Mouse (Mus musculus): ENCODE data around the gene Ssc5d. TPM values are rescaled to one million over a fixed set of nuclear protein-coding genes. Genes with fewer than 3 reads are reported as not detected.

Gene Ssc5d
- polyA plus RNA-seq, 1 experiment: 2.9 TPM

- WGBS: 14% methylated on average over 9 of the region's 9 CpGs
- peak; percentile 65 for DNase-seq (ENCODE audit: low read depth, low spot score)
Measured at GRCm38 (mm10) chr7:4940068-4940479, 14.5 kb downstream of the Ssc5d start.

GRCm38 (mm10) chr7:4942673-4943072, 17.1 kb downstream of the Ssc5d start:
- WGBS: 41% methylated on average over 5 of the region's 5 CpGs

GRCm38 (mm10) chr7:4943223-4943815, 17.7 kb downstream of the Ssc5d start:
- peak; percentile 92 for DNase-seq (ENCODE audit: low read depth, low spot score)
- WGBS: 10% methylated on average over 15 of the region's 15 CpGs

More at GRCm38 (mm10) chr7:4942673-4943072, 17.1 kb downstream of the Ssc5d start:
- DNase-seq (ENCODE audit: low read depth, low spot score): no peak

- no peak for DNase-seq (ENCODE audit: low read depth, low spot score)
- WGBS: 16% methylated on average over 2 of the region's 2 CpGs
Measured at GRCm38 (mm10) chr7:4947855-4948254, 22.3 kb downstream of the Ssc5d start.

GRCm38 (mm10) chr7:4948386-4948785, 22.8 kb downstream of the Ssc5d start:
- WGBS: 53% methylated on average over 6 of the region's 6 CpGs
- no peak for DNase-seq (ENCODE audit: low read depth, low spot score)

- DNase-seq (ENCODE audit: low read depth, low spot score): no peak
- 73% methylated on average over 19 of the region's 19 CpGs for WGBS
Measured at GRCm38 (mm10) chr7:4950561-4951342, 25.2 kb downstream of the Ssc5d start.

GRCm38 (mm10) chr7:4953815-4954445, 28.3 kb downstream of the Ssc5d start:
- 37% methylated on average over 10 of the region's 10 CpGs for WGBS
- DNase-seq (ENCODE audit: low read depth, low spot score): no peak

GRCm38 (mm10) chr7:4957361-4957760, 31.8 kb downstream of the Ssc5d start:
- 87% methylated on average over 10 of the region's 10 CpGs for WGBS
- no peak for DNase-seq (ENCODE audit: low read depth, low spot score)

GRCm38 (mm10) chr7:4963527-4963926, 37.9 kb downstream of the Ssc5d start:
- 42% methylated on average over 5 of the region's 5 CpGs for WGBS
- no peak for DNase-seq (ENCODE audit: low read depth, low spot score)

GRCm38 (mm10) chr7:4964272-4964671, 38.7 kb downstream of the Ssc5d start, which contains the start of gene Sbk2:
Sbk2 (minus strand) TSS chr7:4964406.
- no peak for DNase-seq (ENCODE audit: low read depth, low spot score)
- WGBS: 2% methylated on average over 10 of the region's 10 CpGs

GRCm38 (mm10) chr7:4964988-4965387, 39.4 kb downstream of the Ssc5d start:
- DNase-seq (ENCODE audit: low read depth, low spot score): no peak
- 73% methylated on average over 5 of the region's 5 CpGs for WGBS

- no peak for DNase-seq (ENCODE audit: low read depth, low spot score)
- WGBS: 43% methylated on average over 6 of the region's 6 CpGs
Measured at GRCm38 (mm10) chr7:4971068-4971467, 45.5 kb downstream of the Ssc5d start, which contains the start of gene Sbk3. Sbk3 (minus strand) TSS chr7:4971168.

GRCm38 (mm10) chr7:4971710-4972109, 46.1 kb downstream of the Ssc5d start:
- 30% methylated on average over 7 of the region's 7 CpGs for WGBS
- DNase-seq (ENCODE audit: low read depth, low spot score): no peak

- 61% methylated on average over 18 of the region's 18 CpGs for WGBS
- no peak for DNase-seq (ENCODE audit: low read depth, low spot score)
Measured at GRCm38 (mm10) chr7:4972321-4973047, 46.9 kb downstream of the Ssc5d start.

GRCm38 (mm10) chr7:4975455-4975854, 49.9 kb downstream of the Ssc5d start:
- 23% methylated on average over 4 of the region's 4 CpGs for WGBS

GRCm38 (mm10) chr7:4976832-4977231, 51.2 kb downstream of the Ssc5d start:
- DNase-seq (ENCODE audit: low read depth, low spot score): no peak
- 92% methylated on average over 7 of the region's 7 CpGs for WGBS

More at GRCm38 (mm10) chr7:4975455-4975854, 49.9 kb downstream of the Ssc5d start:
- no peak for DNase-seq (ENCODE audit: low read depth, low spot score)

GRCm38 (mm10) chr7:4988250-4988649, 62.7 kb downstream of the Ssc5d start:
- no peak for DNase-seq (ENCODE audit: low read depth, low spot score)
- 14% methylated on average over 2 of the region's 2 CpGs for WGBS

- WGBS: 80% methylated on average over 51 of the region's 55 CpGs
- no peak for DNase-seq (ENCODE audit: low read depth, low spot score)
Measured at GRCm38 (mm10) chr7:4993347-4993998, 67.9 kb downstream of the Ssc5d start.

GRCm38 (mm10) chr7:4993999-4994788, 68.6 kb downstream of the Ssc5d start:
- DNase-seq (ENCODE audit: low read depth, low spot score): no peak
- 82% methylated on average over 59 of the region's 59 CpGs for WGBS
